Mouse (Mus musculus) limb, embryonic 15.5 days (tissue): ENCODE measurements around the gene Slc7a7. TPM values are rescaled to one million over a fixed set of nuclear protein-coding genes. Genes with fewer than 3 reads are reported as not detected.

Source experiments
- ATAC-seq: fragments of 200-750 bp; cut with Nextera tagmentation; 2 replicates; pipeline ENCODE4 v1.8.0; 2017; ENCODE audit warnings: low read depth, moderate TSS enrichment; ENCODE audit not compliant: insufficient number of reproducible peaks, low FRiP score, low TSS enrichment
- H3K27ac ChIP-seq: fragments of 300-500 bp; sonication (generic); 2 replicates; pipeline ENCODE4 v1.5.1; 2015; ENCODE audit warnings: moderate library complexity, mild to moderate bottlenecking, inconsistent platforms
- H3K27me3 ChIP-seq: fragments of 300-500 bp; sonication (generic); 2 replicates; pipeline ENCODE4 v1.6.1; 2015; ENCODE audit warnings: inconsistent platforms
- H3K36me3 ChIP-seq: fragments of 300-500 bp; sonication (generic); 2 replicates; pipeline ENCODE4 v1.6.1; 2015; ENCODE audit warnings: inconsistent platforms
- H3K4me1 ChIP-seq: fragments of 300-500 bp; sonication (generic); 2 replicates; pipeline ENCODE4 v1.6.1; 2015; ENCODE audit warnings: inconsistent platforms
- H3K4me2 ChIP-seq: fragments of 300-500 bp; sonication (generic); 2 replicates; pipeline ENCODE4 v1.6.1; 2015; ENCODE audit warnings: mild to moderate bottlenecking, inconsistent platforms
- H3K4me3 ChIP-seq: fragments of 300-500 bp; sonication (generic); 2 replicates; pipeline ENCODE4 v1.5.1; 2015; ENCODE audit warnings: mild to moderate bottlenecking, inconsistent platforms
- H3K9ac ChIP-seq: fragments of 300-500 bp; sonication (generic); 2 replicates; pipeline ENCODE4 v1.6.1; 2015; ENCODE audit warnings: inconsistent platforms
- H3K9me3 ChIP-seq: fragments of 300-500 bp; sonication (generic); 2 replicates; pipeline ENCODE4 v1.6.1; 2016; ENCODE audit warnings: inconsistent platforms
- WGBS: fragments of 180-500 bp; shearing (Covaris S2); methylation state at CpG from one replicate; pipeline ENCODE4 v1.1.7; 2015; 5-methylcytosine and 5-hydroxymethylcytosine counted together
- polyA plus RNA-seq: library from polyadenylated mRNA; unstranded; fragments of >200 nt; fragmentation: Nextera tagmentation; extraction: Ambion mirVana; gene quantifications from 2 replicates; pipeline ENCODE4 v1.2.1, GENCODE M21; 2015

Gene Slc7a7
- polyA plus RNA-seq, 1 experiment from 2014 or later = 5.8 TPM

GRCm38 (mm10) chr14:54401723-54402122, 15.9 kb downstream of the Slc7a7 start:
- Histone ChIP-seq H3K36me3 (no peaks in the 10 kb centered on the region), H3K4me1 (no peaks in the 10 kb centered on the region), H3K4me2 (no peak overlapping the region), H3K27ac (no peak overlapping the region), H3K9me3 (no peaks in the 10 kb centered on the region), H3K27me3 (no peaks in the 10 kb centered on the region), H3K4me3 (no peak overlapping the region), H3K9ac (no peak overlapping the region)
- ATAC-seq = no peak
- 24% methylated on average over 3 of the region's 3 CpGs for WGBS

GRCm38 (mm10) chr14:54398921-54399382, 18.6 kb downstream of the Slc7a7 start:
- Histone ChIP-seq H3K4me1 (no peaks in the 10 kb centered on the region), H3K9ac (no peak overlapping the region), H3K27ac (no peak overlapping the region), H3K36me3 (no peaks in the 10 kb centered on the region), H3K4me3 (no peak overlapping the region), H3K27me3 (no peaks in the 10 kb centered on the region), H3K4me2 (no peak overlapping the region), H3K9me3 (no peaks in the 10 kb centered on the region; the same call in 1 of the 2 replicates)
- no peak for ATAC-seq
- WGBS = 35% methylated on average over 8 of the region's 8 CpGs

GRCm38 (mm10) chr14:54398528-54398916, 19.1 kb downstream of the Slc7a7 start:
- 58% methylated on average over 7 of the region's 7 CpGs for WGBS
- no peak for ATAC-seq

GRCm38 (mm10) chr14:54397872-54398527, 19.6 kb downstream of the Slc7a7 start:
- ATAC-seq = no peak
- Histone ChIP-seq H3K4me2 (no peak overlapping the region), H3K9ac (no peak overlapping the region), H3K27me3 (no peaks in the 10 kb centered on the region), H3K4me3 (no peak overlapping the region), H3K9me3 (no peaks in the 10 kb centered on the region; the same call in 1 of the 2 replicates), H3K36me3 (no peaks in the 10 kb centered on the region), H3K27ac (no peak overlapping the region), H3K4me1 (no peaks in the 10 kb centered on the region)
- 52% methylated on average over 7 of the region's 7 CpGs for WGBS

More at GRCm38 (mm10) chr14:54398528-54398916, 19.1 kb downstream of the Slc7a7 start:
- Histone ChIP-seq H3K9ac (no peak overlapping the region), H3K4me2 (no peak overlapping the region), H3K4me1 (no peaks in the 10 kb centered on the region), H3K9me3 (no peaks in the 10 kb centered on the region; the same call in 1 of the 2 replicates), H3K4me3 (no peak overlapping the region), H3K27me3 (no peaks in the 10 kb centered on the region), H3K36me3 (no peaks in the 10 kb centered on the region), H3K27ac (no peak overlapping the region)

- Histone ChIP-seq H3K4me1 (no peaks in the 10 kb centered on the region), H3K4me2 (no peak overlapping the region), H3K9ac (no peak overlapping the region), H3K9me3 (no peaks in the 10 kb centered on the region; the same call in 1 of the 2 replicates), H3K27me3 (no peaks in the 10 kb centered on the region), H3K36me3 (no peaks in the 10 kb centered on the region), H3K4me3 (no peak overlapping the region), H3K27ac (no peak overlapping the region)
- ATAC-seq = no peak
- 78% methylated on average over 7 of the region's 7 CpGs for WGBS
These were observed 20.9 kb downstream of the Slc7a7 start for GRCm38 (mm10) chr14:54396685-54397084.

GRCm38 (mm10) chr14:54394309-54394708, 23.3 kb downstream of the Slc7a7 start:
- H3K4me2 ChIP-seq = no peak overlapping the region
- H3K36me3 ChIP-seq = no peaks in the 10 kb centered on the region
- H3K9me3 ChIP-seq = no peaks in the 10 kb centered on the region; the same call in 1 of the 2 replicates
- no peak for ATAC-seq
- no peak overlapping the region for H3K9ac ChIP-seq
- no peak overlapping the region for H3K27ac ChIP-seq
- no peaks in the 10 kb centered on the region for H3K4me1 ChIP-seq
- H3K27me3 ChIP-seq = no peaks in the 10 kb centered on the region
- no peak overlapping the region for H3K4me3 ChIP-seq

- no peak overlapping the region for H3K4me3 ChIP-seq
- no peak overlapping the region for H3K9ac ChIP-seq
- no peak for ATAC-seq
- no peak overlapping the region for H3K27ac ChIP-seq
- no peaks in the 10 kb centered on the region; the same call in 1 of the 2 replicates for H3K9me3 ChIP-seq
- no peaks in the 10 kb centered on the region for H3K4me1 ChIP-seq
- 54% methylated on average over 3 of the region's 3 CpGs for WGBS
- H3K4me2 ChIP-seq = no peak overlapping the region
- no peaks in the 10 kb centered on the region for H3K27me3 ChIP-seq
- no peaks in the 10 kb centered on the region for H3K36me3 ChIP-seq
These were observed 23.8 kb downstream of the Slc7a7 start for GRCm38 (mm10) chr14:54393794-54394193.

GRCm38 (mm10) chr14:54390843-54391242, 26.7 kb downstream of the Slc7a7 start:
- no peak overlapping the region for H3K9ac ChIP-seq
- H3K27me3 ChIP-seq = no peaks in the 10 kb centered on the region
- H3K4me2 ChIP-seq = no peak overlapping the region
- ATAC-seq = no peak
- no peaks in the 10 kb centered on the region; the same call in 1 of the 2 replicates for H3K9me3 ChIP-seq
- H3K4me1 ChIP-seq = no peaks in the 10 kb centered on the region
- H3K4me3 ChIP-seq = no peak overlapping the region
- 41% methylated on average over 6 of the region's 6 CpGs for WGBS
- no peak overlapping the region for H3K27ac ChIP-seq
- H3K36me3 ChIP-seq = no peaks in the 10 kb centered on the region

- Histone ChIP-seq H3K4me2 (no peak overlapping the region), H3K27ac (no peak overlapping the region), H3K27me3 (no peaks in the 10 kb centered on the region), H3K9ac (no peak overlapping the region), H3K4me1 (no peaks in the 10 kb centered on the region), H3K36me3 (no peaks in the 10 kb centered on the region), H3K9me3 (no peaks in the 10 kb centered on the region), H3K4me3 (no peak overlapping the region)
- ATAC-seq = no peak
- WGBS = 73% methylated on average over 6 of the region's 6 CpGs
These were observed 30.0 kb downstream of the Slc7a7 start for GRCm38 (mm10) chr14:54387546-54387945.

- 75% methylated on average over 7 of the region's 7 CpGs for WGBS
- Histone ChIP-seq H3K4me3 (no peak overlapping the region), H3K27ac (no peak overlapping the region), H3K27me3 (no peaks in the 10 kb centered on the region), H3K4me2 (no peak overlapping the region), H3K4me1 (no peaks in the 10 kb centered on the region), H3K9ac (no peak overlapping the region), H3K36me3 (no peaks in the 10 kb centered on the region), H3K9me3 (no peaks in the 10 kb centered on the region)
- ATAC-seq = no peak
These were observed 31.5 kb downstream of the Slc7a7 start for GRCm38 (mm10) chr14:54385968-54386618.

- Histone ChIP-seq H3K4me3 (no peak overlapping the region), H3K9me3 (no peaks in the 10 kb centered on the region), H3K9ac (no peak overlapping the region), H3K4me2 (no peak overlapping the region), H3K27ac (no peak overlapping the region), H3K36me3 (no peaks in the 10 kb centered on the region), H3K27me3 (no peaks in the 10 kb centered on the region), H3K4me1 (no peaks in the 10 kb centered on the region)
- 87% methylated on average over 8 of the region's 8 CpGs for WGBS
- no peak for ATAC-seq
These were observed 33.2 kb downstream of the Slc7a7 start for GRCm38 (mm10) chr14:54384396-54384795.

- no peak overlapping the region for H3K4me2 ChIP-seq
- H3K36me3 ChIP-seq = no peaks in the 10 kb centered on the region
- no peak overlapping the region for H3K9ac ChIP-seq
- H3K9me3 ChIP-seq = no peaks in the 10 kb centered on the region
- no peaks in the 10 kb centered on the region for H3K4me1 ChIP-seq
- no peak overlapping the region for H3K27ac ChIP-seq
- no peak overlapping the region for H3K4me3 ChIP-seq
- ATAC-seq = no peak
- WGBS = 68% methylated on average over 4 of the region's 4 CpGs
- H3K27me3 ChIP-seq = no peaks in the 10 kb centered on the region
These were observed 34.2 kb downstream of the Slc7a7 start for GRCm38 (mm10) chr14:54383355-54383771.
